Mouse (Mus musculus) forelimb bud, embryonic 11.5 days (tissue): ENCODE measurements at regions not wholly inside any gene's neighbourhood (a gene's known extent, or its start where the extent isn't known, plus 50 kb on each side); places are given as distances from the start of the nearest gene placed in this dataset.

Experiments used
- DNase-seq: peaks from one replicate; pipeline ENCODE4 v3.0.0-alpha.2; 2012; ENCODE audit warnings: low read depth, low spot score

DNA sequence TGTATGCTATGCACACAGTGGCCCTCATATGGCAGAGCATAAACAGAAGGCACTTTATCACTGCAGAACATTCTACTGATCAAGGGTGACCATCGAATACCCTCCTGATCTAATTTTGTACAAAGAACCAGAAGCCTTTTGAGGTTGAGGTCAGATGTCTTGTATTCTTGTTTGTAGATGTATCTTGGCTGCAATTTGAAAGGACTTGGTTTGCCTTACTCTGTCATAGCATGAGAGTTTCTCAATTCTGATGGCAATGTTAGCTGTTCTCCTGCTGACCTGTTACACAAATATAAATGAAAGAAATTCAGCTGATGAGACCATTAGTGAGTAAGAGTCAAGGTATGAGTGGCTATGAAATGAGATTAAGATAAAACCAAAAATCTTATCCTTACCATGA is 199.1 kb upstream of the Aldoart1 start:
- no peak for DNase-seq

DNA sequence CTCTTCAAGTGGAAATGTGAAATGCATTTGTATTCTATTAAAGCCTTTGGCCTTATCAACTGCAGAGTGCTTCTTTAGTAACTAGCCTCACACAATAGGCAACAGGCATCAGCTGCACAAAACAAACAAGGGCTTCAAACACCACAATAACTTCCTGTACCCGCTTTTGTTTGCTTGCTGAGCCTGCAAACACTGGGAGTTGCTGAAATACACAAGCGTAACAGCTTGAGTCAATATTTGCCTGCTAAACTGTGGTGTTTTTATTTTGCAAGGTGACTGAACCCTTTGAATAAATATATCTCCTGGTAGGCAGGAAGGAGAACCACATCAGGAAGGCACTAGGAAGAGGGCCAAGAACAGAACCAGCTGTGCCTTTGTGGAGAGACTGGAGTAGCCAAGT is 195.4 kb upstream of the Aldoart1 start:
- no peak for DNase-seq

DNA sequence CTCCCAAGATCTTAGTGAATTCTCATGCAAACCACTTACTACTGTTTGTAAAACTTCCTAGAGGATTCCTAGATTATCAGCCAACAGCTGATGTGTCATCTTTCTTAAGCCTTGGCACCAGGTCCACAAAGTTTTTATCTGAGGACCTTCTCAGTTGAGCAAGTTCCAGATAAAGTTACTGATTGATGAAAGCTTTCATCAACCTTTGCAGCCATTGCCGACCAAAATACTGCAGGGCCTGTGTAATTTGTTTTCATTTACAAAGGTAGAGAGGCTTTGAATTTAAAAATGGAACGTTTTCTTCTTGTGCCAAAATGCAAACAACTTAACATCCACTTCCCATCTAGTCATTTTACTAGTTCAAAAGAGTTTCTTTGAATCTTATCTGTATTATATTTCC is 191.9 kb upstream of the Aldoart1 start:
- no peak for DNase-seq

DNA sequence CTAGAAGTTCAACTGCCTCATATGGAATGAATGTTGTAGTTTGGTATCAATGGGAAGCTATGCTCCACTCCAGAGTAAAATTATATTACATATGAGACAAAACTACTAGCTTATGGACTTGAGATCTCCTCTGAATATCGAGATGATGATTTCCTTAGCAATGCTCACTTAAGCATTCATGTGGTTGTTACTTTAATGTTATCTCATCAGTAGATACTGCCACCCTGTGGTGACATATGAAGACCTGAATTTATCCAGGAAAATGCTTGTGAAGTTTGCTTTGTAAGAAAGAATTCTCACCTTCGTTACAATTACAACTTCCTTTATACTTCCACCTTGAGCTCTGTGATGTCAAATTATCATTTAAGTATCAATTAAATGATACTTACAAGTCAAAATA is 190.2 kb upstream of the Aldoart1 start:
- peak; percentile 52 for DNase-seq

DNA sequence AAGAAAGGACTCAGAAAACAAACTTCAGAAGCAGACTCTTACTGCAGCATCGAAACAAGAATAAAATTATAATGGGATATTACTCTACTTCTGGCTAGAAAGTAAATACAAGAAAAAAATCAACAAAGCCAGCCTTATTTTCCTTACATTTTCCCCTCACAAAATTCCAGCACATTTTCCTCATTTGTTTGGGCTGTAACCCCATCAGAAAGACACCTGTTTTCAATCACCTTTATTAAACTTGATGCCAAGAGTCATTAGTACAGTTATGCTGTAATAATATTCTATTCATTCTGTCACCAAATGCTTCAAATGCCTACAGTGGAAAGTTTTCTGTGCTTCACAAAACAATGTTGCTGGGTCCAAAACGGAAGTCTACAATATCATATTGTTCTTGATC is 189.1 kb upstream of the Aldoart1 start:
- DNase-seq = peak; percentile 38

DNA sequence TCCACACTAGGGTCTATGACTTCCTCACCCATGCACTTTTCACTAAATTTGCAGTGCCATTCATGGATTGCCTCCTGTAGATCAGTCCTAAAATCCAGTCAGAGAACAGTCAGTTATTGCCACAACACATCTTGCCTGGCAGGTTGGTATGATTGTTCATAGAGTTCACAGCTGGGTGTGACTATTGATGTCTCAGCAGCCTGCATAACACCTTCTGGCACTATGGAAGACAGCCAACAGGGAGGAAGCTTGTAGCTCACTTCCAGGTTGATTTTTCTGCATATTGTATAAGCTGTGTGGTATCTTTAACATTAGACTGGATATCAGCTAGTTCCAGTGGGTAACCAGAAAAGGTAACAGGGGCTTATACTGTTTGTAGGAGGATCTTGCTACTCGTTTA is 145.3 kb upstream of the Aldoart1 start:
- no peak for DNase-seq

DNA sequence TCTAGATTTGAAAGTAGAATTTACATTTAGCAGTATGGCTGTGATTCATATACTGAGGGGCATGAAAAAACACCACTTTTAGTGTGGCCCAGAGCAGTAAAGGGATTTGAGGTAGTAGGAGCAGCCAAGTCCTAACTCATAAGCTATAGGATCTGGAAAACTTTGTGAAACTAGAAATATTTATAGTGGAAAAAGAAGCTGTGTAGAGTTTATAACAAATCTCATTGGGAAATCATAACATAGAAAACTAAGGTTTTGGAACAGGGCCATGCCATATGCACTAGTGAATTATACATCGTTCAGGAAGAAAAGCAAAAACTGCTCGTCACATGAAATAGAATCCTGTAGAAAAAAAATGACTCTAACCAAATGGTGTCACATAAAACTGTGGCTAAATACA is 143.7 kb upstream of the Aldoart1 start:
- no peak for DNase-seq

DNA sequence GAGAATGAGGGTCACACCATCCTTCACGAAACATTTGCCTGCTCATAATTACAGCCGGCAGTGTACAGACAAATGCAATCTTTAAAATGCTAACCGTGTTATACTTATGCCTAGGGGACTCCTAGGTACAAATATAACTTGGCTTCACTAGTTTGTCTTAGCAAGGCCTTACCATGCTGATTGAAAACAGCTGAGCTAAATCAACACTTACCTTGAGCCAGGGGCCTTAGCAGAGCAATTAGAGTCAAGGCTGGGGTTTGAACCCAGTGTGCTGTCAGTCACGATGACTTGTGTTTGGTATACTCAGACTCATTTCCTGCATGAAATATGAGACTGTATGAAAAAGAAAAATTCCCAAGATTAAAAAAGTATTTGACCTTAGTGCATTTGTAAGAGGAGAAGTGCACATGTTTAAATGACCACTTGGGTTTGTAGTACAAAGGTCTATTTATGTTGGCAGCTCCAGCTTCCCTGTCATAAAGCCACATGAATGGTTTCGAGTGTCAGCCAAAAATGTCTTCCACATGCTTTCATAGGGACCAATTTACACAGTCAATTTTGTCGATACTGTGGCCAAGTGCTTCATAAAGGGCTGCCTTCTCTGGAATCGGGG is 94.0 kb upstream of the Aldoart1 start:
- DNase-seq = peak; percentile 92

DNA sequence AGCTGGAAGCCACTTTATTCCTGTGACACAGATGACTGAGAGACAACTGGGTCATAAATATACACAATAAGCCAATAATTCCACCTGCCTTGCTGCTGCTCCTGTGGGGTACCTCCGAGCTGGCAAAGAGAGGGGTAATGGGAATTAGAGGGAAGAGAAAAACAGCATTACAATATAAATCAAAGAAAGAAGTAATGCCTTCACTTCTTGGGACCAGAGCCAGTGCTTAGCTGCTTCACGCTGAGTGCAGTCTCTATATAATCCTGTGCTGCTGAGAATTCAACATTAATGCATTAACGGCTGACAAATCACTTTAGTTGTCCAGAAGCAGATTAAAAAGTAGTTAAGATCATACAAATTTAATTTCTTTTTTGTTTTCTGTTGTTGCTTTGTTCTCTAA is 71.0 kb upstream of the Aldoart1 start:
- DNase-seq = no peak

DNA sequence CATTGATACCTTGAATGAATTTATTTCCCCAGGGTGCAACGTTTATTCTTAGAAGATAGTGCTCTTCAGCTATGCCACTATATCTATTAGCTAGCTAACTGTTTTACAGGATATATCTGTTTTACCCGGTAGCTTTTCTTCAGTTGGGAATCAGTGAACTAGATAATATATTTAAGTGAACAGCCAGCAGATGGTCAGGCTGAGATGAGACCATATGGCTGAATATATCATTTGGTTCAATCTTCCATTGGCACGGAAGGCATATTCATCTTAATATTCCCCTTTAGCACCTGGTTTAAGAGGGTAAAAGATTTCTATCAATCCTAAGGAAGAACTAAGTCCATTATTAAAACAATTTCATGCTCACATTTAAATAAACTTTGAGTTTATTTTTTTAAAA is 62.6 kb upstream of the Aldoart1 start:
- no peak for DNase-seq
